Mouse (Mus musculus) embryonic fibroblast, embryonic 13.5 days (primary cell): ENCODE data around the gene Agk.

ENCODE experiments used
- CTCF ChIP-seq: IDR thresholded peaks from 2 replicates; pipeline ENCODE4 v1.5.1; 2011; ENCODE audit warnings: mild to moderate bottlenecking, control low read depth, low read length, moderate library complexity, borderline replicate concordance; ENCODE audit not compliant: insufficient read depth
- POLR2A ChIP-seq: IDR thresholded peaks from 2 replicates; pipeline ENCODE4 v1.6.1; 2011; ENCODE audit warnings: low read depth, mild to moderate bottlenecking, control low read depth, low read length, moderate library complexity

GRCm38 (mm10) chr6:40381908-40382307 is 56.9 kb downstream of the Agk start:
- TF ChIP-seq CTCF: no peak
- TF ChIP-seq POLR2A: no peak
